Mouse (Mus musculus) T-cell, adult 66 days (primary cell): ENCODE data around the gene Map2k6. TPM values are rescaled to one million over a fixed set of nuclear protein-coding genes. Genes with fewer than 3 reads are reported as not detected.

Experiments used
- total RNA-seq, 2 experiments: library from RNA; stranded (reverse); gene quantifications; 3 replicates in 1 of 2; 4 replicates in 1 of 2; pipeline ENCODE4 v1.2.4; 2023

Map2k6 gene
- 10 to 100 TPM; 15.0 to 19.5 TPM for total RNA-seq

DNA sequence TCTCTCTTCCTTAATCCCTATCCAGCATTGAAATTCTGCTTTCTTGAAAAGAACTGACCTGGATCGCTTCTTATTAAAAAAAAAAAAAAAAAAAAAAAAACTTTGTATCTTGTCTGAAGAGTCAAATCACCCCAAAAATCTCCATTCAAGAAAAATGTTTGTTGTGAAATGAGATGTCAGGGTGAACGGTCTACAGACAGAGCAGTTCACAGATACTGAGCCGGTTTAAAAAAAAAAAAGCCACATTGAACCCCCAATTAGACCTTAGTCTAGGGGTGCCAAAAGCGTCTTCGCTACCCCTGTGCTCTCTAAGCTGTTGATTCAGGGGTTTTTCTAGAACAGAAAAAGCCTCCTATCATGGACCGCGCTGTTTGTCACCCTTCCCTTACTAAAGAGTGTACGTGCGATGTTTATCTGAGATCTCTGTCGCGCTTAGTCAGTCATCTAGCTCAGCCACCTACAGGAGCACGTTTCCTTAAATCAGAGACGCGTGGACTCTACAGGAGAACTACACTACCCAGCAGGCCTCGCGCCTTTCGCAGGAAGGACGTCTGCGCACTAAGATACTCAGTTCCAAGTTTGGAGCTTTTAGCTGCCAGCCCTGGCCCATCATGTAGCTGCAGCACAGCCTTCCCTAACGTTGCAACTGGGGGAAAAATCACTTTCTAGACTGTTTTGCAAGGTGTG lies at the start of gene Map2k6:
Map2k6 (plus strand) TSS at position 570 of the 687 bp plus-strand sequence.

Other genes with a start within 250 kb of the Map2k6 start
- gene Abca9, start 230.9 kb upstream of the Map2k6 start, total RNA-seq = under 1 TPM in 1 of 2 experiments, not detected in 1; 0.29 TPM
- gene Abca6, start 147.3 kb upstream of the Map2k6 start, total RNA-seq = 1 to 10 TPM; 6.6 to 6.7 TPM
- 1 to 10 TPM; 1.8 to 2.9 TPM for gene Abca5, start 61.4 kb upstream of the Map2k6 start, total RNA-seq